Mouse (Mus musculus) adrenal gland, postnatal 25 days (tissue): ENCODE measurements around the gene Adm. TPM values are rescaled to one million over a fixed set of nuclear protein-coding genes. Genes with fewer than 3 reads are reported as not detected.

Source experiments
- DNase-seq: peaks from one replicate; pipeline ENCODE4 v3.0.0; 2021; ENCODE audit warnings: mixed read lengths
- total RNA-seq: library from RNA; stranded (reverse); gene quantifications from 2 replicates; pipeline ENCODE4 v1.2.3, GENCODE M21; 2021

Adm gene
- total RNA-seq, 1 experiment from 2014 or later: 20.1 TPM

DNA sequence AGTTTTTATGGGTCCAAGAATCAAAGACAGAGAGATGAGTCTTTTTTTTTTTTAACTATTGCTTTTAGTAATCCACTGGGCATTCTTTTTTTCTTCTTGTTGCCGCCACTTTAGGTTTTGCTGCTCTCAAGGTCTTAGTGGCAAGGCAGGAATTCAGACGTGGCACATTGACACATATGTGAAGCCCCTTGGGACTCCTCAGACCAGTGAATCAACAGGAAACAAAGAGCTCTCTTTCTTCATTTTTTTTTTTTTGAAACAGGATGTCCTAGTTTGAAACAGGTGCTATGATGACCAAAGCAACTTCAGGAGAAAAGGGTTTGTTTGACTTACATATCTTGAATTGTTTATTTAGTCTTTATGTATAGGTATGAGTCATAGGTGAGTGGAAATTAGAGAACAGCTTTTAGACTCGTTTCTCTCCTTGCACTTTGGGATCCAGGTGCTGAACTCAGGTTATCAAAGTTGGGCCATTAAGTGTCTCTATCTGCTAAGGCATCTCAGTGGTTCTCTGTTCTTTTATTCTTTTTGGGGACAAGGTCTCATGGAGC lies 31.0 kb downstream of the Adm start:
- no peak for DNase-seq

DNA sequence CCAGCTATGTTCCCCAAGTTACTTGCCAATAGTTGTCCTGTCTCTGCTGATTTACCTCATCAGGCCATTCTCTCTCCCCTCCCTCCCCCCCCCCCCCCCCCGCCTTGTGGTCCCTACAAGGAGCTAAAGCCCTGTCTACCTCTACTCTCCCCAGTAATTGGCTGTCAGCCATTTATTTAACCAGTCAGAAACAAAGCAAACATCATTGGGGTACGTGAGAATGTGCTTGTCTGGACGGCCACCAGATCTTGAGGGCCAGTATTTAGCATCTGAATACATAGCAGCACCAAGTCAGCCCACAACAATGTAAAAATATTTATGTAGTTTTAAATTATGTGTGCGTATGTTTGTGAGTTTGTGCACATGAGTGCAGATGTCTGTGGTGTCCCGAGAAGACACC lies 39.1 kb downstream of the Adm start:
- DNase-seq: no peak

GRCm38 (mm10) chr7:110668247-110668646 lies 40.8 kb downstream of the Adm start:
- DNase-seq: no peak

GRCm38 (mm10) chr7:110668756-110669155 lies 41.3 kb downstream of the Adm start:
- no peak for DNase-seq

DNA sequence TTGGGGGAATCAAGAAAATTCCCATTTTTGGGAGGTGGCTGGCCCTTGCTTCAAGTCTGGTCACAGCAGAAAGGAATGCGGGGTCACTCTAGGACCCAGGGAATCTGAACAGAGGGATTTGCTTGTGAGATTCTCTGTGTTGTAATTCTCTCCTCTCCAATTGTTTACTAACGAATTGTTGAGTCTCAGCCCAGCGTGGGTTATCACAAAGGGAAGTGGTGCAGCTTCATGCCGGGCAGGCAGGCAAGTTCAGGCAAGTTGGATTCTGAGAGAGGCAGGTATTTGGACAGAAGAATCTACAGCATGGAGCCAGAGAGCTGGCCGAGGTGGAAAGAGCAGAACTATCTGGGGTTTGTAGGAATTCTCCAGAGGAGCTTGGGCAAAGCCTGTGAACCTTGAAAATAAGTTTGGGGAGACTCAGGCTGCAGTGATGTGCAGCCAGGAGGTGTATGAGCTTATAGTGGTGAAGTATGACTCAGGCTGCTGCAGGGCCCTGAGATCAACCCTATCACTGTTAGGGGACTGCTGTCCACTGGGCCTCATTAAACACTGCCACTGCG lies 43.7 kb downstream of the Adm start:
- DNase-seq: no peak

Other genes starting within 250 kb of the Adm start
- gene Sbf2, start 12.7 kb upstream of the Adm start, total RNA-seq: 37.3 and 57.0 TPM in 2 replicates
- 18.9 and 24.6 TPM in 2 replicates for gene Ampd3, start 140.5 kb downstream of the Adm start, total RNA-seq
- gene Rnf141, start 216.8 kb downstream of the Adm start, total RNA-seq: 52.9 and 74.3 TPM in 2 replicates
- gene Lyve1, start 235.6 kb downstream of the Adm start, total RNA-seq: 3.8 and 5.9 TPM in 2 replicates